Mouse (Mus musculus) E14TG2a.4 (cell line): ENCODE measurements around the gene Egfl8.
A peak's percentile ranks its signal among the peaks of the same experiment; 100 is the strongest.

Experiments used
- H3K27me3 ChIP-seq: 2 replicates; pipeline ENCODE4 v1.6.1; 2014; ENCODE audit warnings: low read length, control low read depth; ENCODE audit not compliant: insufficient read depth
- H3K36me3 ChIP-seq: 2 replicates; pipeline ENCODE4 v1.6.1; 2014; ENCODE audit warnings: low read length, control low read depth; ENCODE audit not compliant: insufficient read depth
- H3K4me1 ChIP-seq: replicated peaks from 2 replicates; pipeline ENCODE4 v1.6.1; 2014; ENCODE audit warnings: low read depth, low read length, control low read depth
- H3K4me3 ChIP-seq: replicated peaks from 2 replicates; pipeline ENCODE4 v1.5.1; 2014; ENCODE audit warnings: mild to moderate bottlenecking, low read length
- H3K9me3 ChIP-seq: 2 replicates; pipeline ENCODE4 v1.6.1; 2014; ENCODE audit warnings: low read length, control low read depth
- CTCF ChIP-seq: conservative IDR thresholded peaks from 2 replicates; pipeline ENCODE4 v1.5.1; 2014; ENCODE audit warnings: low read length
- NANOG ChIP-seq: IDR thresholded peaks from 2 replicates; pipeline ENCODE4 v1.6.1; 2014; ENCODE audit warnings: borderline replicate concordance, low read length, mixed read lengths
- POU5F1 ChIP-seq: IDR thresholded peaks from 2 replicates; pipeline ENCODE4 v1.6.1; 2014; ENCODE audit warnings: low read length, borderline replicate concordance

The Egfl8 gene

GRCm38 (mm10) chr17:34652985-34653384 is 37.2 kb upstream of the Egfl8 start:
- TF ChIP-seq POU5F1 (no peak), NANOG (no peak), CTCF (no peak)
- peaks cover 72% of the 10 kb centered on the region for H3K4me1 ChIP-seq
- H3K9me3 ChIP-seq = no peaks in the 10 kb centered on the region
- H3K27me3 ChIP-seq = no peaks in the 10 kb centered on the region
- peaks cover 81% of the 10 kb centered on the region for H3K36me3 ChIP-seq
- no peak overlapping the region for H3K4me3 ChIP-seq

DNA sequence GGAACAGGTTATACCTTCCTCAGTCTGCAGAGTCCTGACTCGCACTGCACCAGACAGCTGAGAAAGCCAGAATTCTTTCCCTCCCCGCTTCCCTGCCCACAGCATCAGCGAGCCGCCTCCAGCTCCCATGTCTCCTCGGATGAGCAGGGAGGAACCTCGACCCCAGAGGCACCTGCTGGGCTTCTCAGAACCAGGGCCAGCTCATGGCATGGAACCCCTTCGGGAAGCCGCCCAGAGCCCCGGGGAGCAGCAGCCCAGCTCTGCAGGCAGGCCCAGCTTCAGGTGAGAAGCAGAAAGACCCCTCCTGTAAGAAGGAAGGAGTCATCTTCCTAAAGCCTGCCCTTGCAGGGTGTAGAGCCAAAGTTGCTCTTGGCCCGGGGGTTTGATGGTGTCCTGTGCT is 36.8 kb upstream of the Egfl8 start:
- no peak overlapping the region for H3K4me3 ChIP-seq
- no peaks in the 10 kb centered on the region for H3K27me3 ChIP-seq
- peaks cover 82% of the 10 kb centered on the region for H3K36me3 ChIP-seq
- H3K4me1 ChIP-seq = peaks cover 76% of the 10 kb centered on the region
- no peaks in the 10 kb centered on the region for H3K9me3 ChIP-seq
- TF ChIP-seq CTCF (no peak), NANOG (no peak), POU5F1 (no peak)

- no peaks in the 10 kb centered on the region for H3K9me3 ChIP-seq
- no peaks in the 10 kb centered on the region for H3K27me3 ChIP-seq
- no peak overlapping the region for H3K4me3 ChIP-seq
- H3K4me1 ChIP-seq = peaks cover 71% of the 10 kb centered on the region
- TF ChIP-seq NANOG (no peak), CTCF (0 out of 2 replicates have a peak, but pooled peaks have one; percentile 2)
- H3K36me3 ChIP-seq = peaks cover 82% of the 10 kb centered on the region
Observed at GRCm38 (mm10) chr17:34651507-34652221, 35.9 kb upstream of the Egfl8 start.

DNA sequence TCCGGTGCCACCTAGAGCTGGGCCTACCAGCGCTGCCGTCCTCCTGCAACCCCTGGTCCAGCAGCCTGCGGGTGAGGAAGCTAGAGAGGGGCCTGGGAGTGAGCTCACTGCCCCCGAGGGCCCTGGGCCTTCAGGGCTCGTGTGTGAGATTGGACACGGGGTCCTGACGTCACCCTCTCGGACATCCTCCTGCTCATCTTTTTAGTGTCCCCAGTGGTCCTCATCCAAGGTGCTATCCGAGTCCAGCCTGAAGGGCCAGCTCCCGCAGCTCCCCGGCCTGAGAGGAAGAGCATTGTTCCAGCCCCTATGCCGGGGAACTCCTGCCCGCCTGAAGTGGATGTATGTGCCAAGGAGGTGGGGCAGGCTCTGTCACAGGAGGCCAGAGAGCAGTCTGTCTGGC is 35.0 kb upstream of the Egfl8 start:
- H3K36me3 ChIP-seq = peaks cover 78% of the 10 kb centered on the region
- no peaks in the 10 kb centered on the region for H3K9me3 ChIP-seq
- TF ChIP-seq POU5F1 (no peak), CTCF (no peak), NANOG (no peak)
- no peaks in the 10 kb centered on the region for H3K27me3 ChIP-seq
- peaks cover 71% of the 10 kb centered on the region for H3K4me1 ChIP-seq
- no peak overlapping the region for H3K4me3 ChIP-seq

- Histone ChIP-seq H3K36me3 (peaks cover 68% of the 10 kb centered on the region), H3K9me3 (no peaks in the 10 kb centered on the region), H3K4me1 (peaks cover 70% of the 10 kb centered on the region), H3K27me3 (no peaks in the 10 kb centered on the region), H3K4me3 (no peak overlapping the region)
- no peak for TF ChIP-seq CTCF
- TF ChIP-seq POU5F1 = no peak
- TF ChIP-seq NANOG = no peak
Observed at GRCm38 (mm10) chr17:34649106-34649864, 33.5 kb upstream of the Egfl8 start.

DNA sequence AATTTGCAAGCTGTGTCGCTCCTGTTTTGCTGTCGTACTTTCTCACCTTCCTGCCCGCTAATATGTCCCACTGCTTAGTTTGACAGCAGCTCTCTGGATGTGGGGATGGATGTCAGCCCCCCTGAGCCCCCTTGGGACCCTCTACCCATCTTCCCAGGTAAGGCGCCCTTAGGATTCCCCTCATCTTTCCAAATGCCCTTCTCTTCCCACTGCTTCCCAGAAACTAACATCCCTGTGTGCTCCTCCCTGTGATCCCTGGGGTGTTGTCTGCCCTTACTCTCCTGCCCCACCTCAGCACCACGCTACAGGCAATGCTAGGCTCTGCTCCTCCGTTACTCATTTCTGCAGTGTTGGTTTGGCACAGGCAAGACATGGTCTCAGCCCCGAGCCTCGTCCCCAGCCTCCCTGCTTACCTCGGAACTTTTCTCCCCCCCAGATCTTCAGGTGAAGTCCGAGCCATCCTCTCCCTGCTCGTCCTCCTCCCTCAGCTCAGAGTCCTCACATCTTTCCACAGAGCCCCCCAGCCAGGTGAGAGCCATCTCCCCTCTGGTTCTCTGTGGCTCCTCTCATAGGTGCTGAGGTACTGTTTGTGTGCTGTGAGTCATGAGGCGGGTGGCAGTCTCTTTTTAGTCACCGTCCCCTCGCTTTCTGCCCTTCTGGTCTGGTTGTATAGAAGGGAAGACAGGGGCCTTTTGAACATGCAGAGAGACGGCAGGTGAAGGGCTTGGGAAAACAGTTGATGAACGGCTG is 32.5 kb upstream of the Egfl8 start:
- no peaks in the 10 kb centered on the region for H3K9me3 ChIP-seq
- no peaks in the 10 kb centered on the region for H3K27me3 ChIP-seq
- peak overlapping the region; percentile 100 for H3K4me3 ChIP-seq
- peaks cover 67% of the 10 kb centered on the region for H3K4me1 ChIP-seq
- no peak for TF ChIP-seq NANOG
- no peak for TF ChIP-seq POU5F1
- no peak for TF ChIP-seq CTCF
- H3K36me3 ChIP-seq = peaks cover 58% of the 10 kb centered on the region

- Histone ChIP-seq H3K27me3 (no peaks in the 10 kb centered on the region), H3K9me3 (no peaks in the 10 kb centered on the region), H3K36me3 (peaks cover 46% of the 10 kb centered on the region), H3K4me3 (peak within 1 kb of the TSS; percentile 100), H3K4me1 (peaks cover 61% of the 10 kb centered on the region)
- no peak for TF ChIP-seq CTCF
Observed at GRCm38 (mm10) chr17:34646906-34647787, 31.4 kb upstream of the Egfl8 start, which contains the start of gene Atf6b. TSS of gene Atf6b (plus strand) at chr17:34647146.
